Mouse (Mus musculus) heart, embryonic 16.5 days (tissue): Measurements from ENCODE around the gene Gpr84. TPM values are rescaled to one million over a fixed set of nuclear protein-coding genes. Genes with fewer than 3 reads are reported as not detected.
A peak's percentile ranks its signal among the peaks of the same experiment; 100 is the strongest.

ENCODE experiments used
- ATAC-seq: fragments of 200-750 bp; cut with Nextera tagmentation; replicated peaks from 2 replicates; pipeline ENCODE4 v1.8.0; 2017; ENCODE audit warnings: moderate number of reproducible peaks; ENCODE audit not compliant: insufficient read depth, low FRiP score; ENCODE audit errors: extremely low read depth
- H3K27ac ChIP-seq: fragments of 300-500 bp; sonication (generic); 2 replicates; pipeline ENCODE4 v1.5.1; 2014; ENCODE audit warnings: mild to moderate bottlenecking, low read length, control low read depth, moderate library complexity
- H3K27me3 ChIP-seq: fragments of 300-500 bp; sonication (generic); 2 replicates; pipeline ENCODE4 v1.6.1; 2014; ENCODE audit warnings: low read length, mixed read lengths; ENCODE audit not compliant: control insufficient read depth, insufficient read depth
- H3K36me3 ChIP-seq: fragments of 300-500 bp; sonication (generic); 2 replicates; pipeline ENCODE4 v1.6.1; 2014; ENCODE audit not compliant: control insufficient read depth, insufficient read depth
- H3K4me1 ChIP-seq: fragments of 300-500 bp; sonication (generic); 2 replicates; pipeline ENCODE4 v1.6.1; 2014; ENCODE audit warnings: low read length, mixed read lengths; ENCODE audit not compliant: control insufficient read depth, insufficient read depth
- H3K4me2 ChIP-seq: fragments of 300-500 bp; sonication (generic); 2 replicates; pipeline ENCODE4 v1.6.1; 2014; ENCODE audit warnings: low read depth, mild to moderate bottlenecking, control low read depth, low read length
- H3K4me3 ChIP-seq: fragments of 300-500 bp; sonication (generic); 2 replicates; pipeline ENCODE4 v1.5.1; 2014; ENCODE audit warnings: mild to moderate bottlenecking, control low read depth, low read length
- H3K9ac ChIP-seq: fragments of 300-500 bp; sonication (generic); 2 replicates; pipeline ENCODE4 v1.6.1; 2014; ENCODE audit warnings: low read length, control low read depth
- H3K9me3 ChIP-seq: fragments of 300-500 bp; sonication (generic); replicated peaks from 2 replicates; pipeline ENCODE4 v1.6.1; 2016; ENCODE audit warnings: low read length; ENCODE audit not compliant: control insufficient read depth
- WGBS: fragments of 180-500 bp; shearing (Covaris S2); extraction: QIAGEN DNeasy Blood & Tissue Kit; methylation state at CpG from one replicate; pipeline ENCODE4 v1.1.7; 2014; 5-methylcytosine and 5-hydroxymethylcytosine counted together
- polyA plus RNA-seq: library from polyadenylated mRNA; unstranded; fragments of >200 nt; fragmentation: Nextera tagmentation; extraction: Ambion mirVana; gene quantifications from 2 replicates; pipeline ENCODE4 v1.2.1, GENCODE M21; 2015

The Gpr84 gene
- polyA plus RNA-seq, 1 experiment from 2014 or later = not detected

- Histone ChIP-seq H3K9ac (peak within 1 kb of the TSS; percentile 67), H3K4me1 (peaks cover 19% of the 10 kb centered on the region), H3K4me2 (peak within 1 kb of the TSS; percentile 75), H3K27ac (no peak within 1 kb of the TSS), H3K9me3 (no peaks in the 10 kb centered on the region), H3K4me3 (peak within 1 kb of the TSS; percentile 64), H3K27me3 (peaks cover 38% of the 10 kb centered on the region), H3K36me3 (peaks cover 7% of the 10 kb centered on the region)
- ATAC-seq = peak; percentile 26
- WGBS = under 1% methylated on average over 26 of the region's 26 CpGs
Observed at GRCm38 (mm10) chr15:103339961-103340337, 29.5 kb upstream of the Gpr84 start, which contains the start of gene Zfp385a. TSS of gene Zfp385a (minus strand) at chr15:103340093.

GRCm38 (mm10) chr15:103339166-103339960 lies 29.0 kb upstream of the Gpr84 start:
- Histone ChIP-seq H3K9ac (peak overlapping the region; percentile 67), H3K27me3 (peaks cover 38% of the 10 kb centered on the region), H3K4me3 (peak overlapping the region; percentile 64), H3K9me3 (no peaks in the 10 kb centered on the region), H3K36me3 (peaks cover 2% of the 10 kb centered on the region), H3K4me1 (peaks cover 19% of the 10 kb centered on the region), H3K27ac (no peak overlapping the region), H3K4me2 (peak overlapping the region; percentile 75)
- ATAC-seq = peak; percentile 15
- 7% methylated on average over 29 of the region's 31 CpGs for WGBS

GRCm38 (mm10) chr15:103338829-103339165 lies 28.4 kb upstream of the Gpr84 start:
- WGBS = 59% methylated on average over 4 of the region's 4 CpGs
- Histone ChIP-seq H3K4me3 (peak overlapping the region; percentile 64), H3K27me3 (peaks cover 38% of the 10 kb centered on the region), H3K9ac (no peak overlapping the region), H3K27ac (no peak overlapping the region), H3K9me3 (no peaks in the 10 kb centered on the region), H3K4me1 (peaks cover 19% of the 10 kb centered on the region), H3K36me3 (no peaks in the 10 kb centered on the region; the same call in 1 of the 2 replicates), H3K4me2 (no peak overlapping the region; the same call in 1 of the 2 replicates)
- ATAC-seq = no peak

- Histone ChIP-seq H3K27ac (no peak overlapping the region), H3K27me3 (peaks cover 38% of the 10 kb centered on the region), H3K9ac (no peak overlapping the region), H3K4me2 (no peak overlapping the region), H3K9me3 (no peaks in the 10 kb centered on the region), H3K36me3 (no peaks in the 10 kb centered on the region), H3K4me1 (peaks cover 12% of the 10 kb centered on the region), H3K4me3 (no peak overlapping the region)
- WGBS = 35% methylated on average over 11 of the region's 11 CpGs
- ATAC-seq = no peak
Observed at GRCm38 (mm10) chr15:103336996-103337667, 26.7 kb upstream of the Gpr84 start.

- H3K9ac ChIP-seq = no peak overlapping the region
- H3K36me3 ChIP-seq = no peaks in the 10 kb centered on the region
- no peak overlapping the region for H3K27ac ChIP-seq
- peaks cover 26% of the 10 kb centered on the region for H3K27me3 ChIP-seq
- H3K4me1 ChIP-seq = peaks cover 6% of the 10 kb centered on the region
- no peak for ATAC-seq
- no peak overlapping the region for H3K4me3 ChIP-seq
- 29% methylated on average over 7 of the region's 7 CpGs for WGBS
- no peaks in the 10 kb centered on the region for H3K9me3 ChIP-seq
- H3K4me2 ChIP-seq = no peak overlapping the region
Observed at GRCm38 (mm10) chr15:103335488-103336235, 25.2 kb upstream of the Gpr84 start.

- Histone ChIP-seq H3K4me1 (peaks cover 4% of the 10 kb centered on the region; the same call in 1 of the 2 replicates), H3K9me3 (no peaks in the 10 kb centered on the region), H3K27ac (no peak overlapping the region), H3K27me3 (peaks cover 23% of the 10 kb centered on the region), H3K36me3 (no peaks in the 10 kb centered on the region), H3K4me2 (no peak overlapping the region), H3K4me3 (no peak overlapping the region), H3K9ac (no peak overlapping the region)
- 59% methylated on average over 3 of the region's 3 CpGs for WGBS
- no peak for ATAC-seq
Observed at GRCm38 (mm10) chr15:103335040-103335439, 24.6 kb upstream of the Gpr84 start.

- Histone ChIP-seq H3K4me2 (no peak overlapping the region), H3K27me3 (peaks cover 18% of the 10 kb centered on the region), H3K36me3 (no peaks in the 10 kb centered on the region), H3K27ac (no peak overlapping the region), H3K4me3 (no peak overlapping the region), H3K4me1 (no peaks in the 10 kb centered on the region), H3K9ac (no peak overlapping the region), H3K9me3 (no peaks in the 10 kb centered on the region)
- 38% methylated on average over 2 of the region's 2 CpGs for WGBS
- ATAC-seq = no peak
Observed at GRCm38 (mm10) chr15:103334194-103334593, 23.8 kb upstream of the Gpr84 start.

- Histone ChIP-seq H3K27ac (no peak overlapping the region), H3K4me1 (no peaks in the 10 kb centered on the region), H3K4me3 (no peak overlapping the region), H3K9me3 (no peaks in the 10 kb centered on the region), H3K4me2 (no peak overlapping the region), H3K36me3 (no peaks in the 10 kb centered on the region), H3K9ac (no peak overlapping the region), H3K27me3 (peaks cover 14% of the 10 kb centered on the region)
- WGBS = 78% methylated on average over 5 of the region's 5 CpGs
- ATAC-seq = no peak
Observed at GRCm38 (mm10) chr15:103333738-103334137, 23.3 kb upstream of the Gpr84 start.
